Mouse (Mus musculus) yolk sac, embryonic 10.5 days (tissue): ENCODE measurements around the gene 4921530L21Rik.

Source experiments
- DNase-seq: peaks from one replicate; pipeline ENCODE4 v3.0.0-alpha.2; 2017; ENCODE audit warnings: low spot score

Gene 4921530L21Rik

GRCm38 (mm10) chr14:95880954-95881353 is at the start of gene 4921530L21Rik:
4921530L21Rik (plus strand) TSS chr14:95881254.
- no peak for DNase-seq

DNA sequence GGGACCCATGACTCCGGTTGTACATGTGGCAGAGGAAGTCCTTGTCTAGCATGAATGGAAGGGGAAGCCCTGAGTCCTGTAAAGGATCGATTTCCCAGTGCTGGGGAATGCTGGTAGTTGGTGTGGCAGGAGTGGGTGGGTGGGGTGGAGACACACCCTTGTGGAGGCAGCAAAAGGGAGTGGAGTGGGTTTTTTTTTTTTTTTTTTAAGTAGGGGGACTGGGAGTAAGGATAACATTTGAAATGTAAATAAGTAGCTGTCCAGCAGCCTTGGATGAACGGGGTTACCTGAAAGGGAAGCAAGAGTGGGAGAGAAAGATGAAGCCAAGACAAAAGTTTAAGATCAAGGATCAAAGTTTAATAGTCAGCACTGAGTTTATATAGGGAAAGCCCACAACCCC is 47.2 kb upstream of the 4921530L21Rik start:
- no peak for DNase-seq

DNA sequence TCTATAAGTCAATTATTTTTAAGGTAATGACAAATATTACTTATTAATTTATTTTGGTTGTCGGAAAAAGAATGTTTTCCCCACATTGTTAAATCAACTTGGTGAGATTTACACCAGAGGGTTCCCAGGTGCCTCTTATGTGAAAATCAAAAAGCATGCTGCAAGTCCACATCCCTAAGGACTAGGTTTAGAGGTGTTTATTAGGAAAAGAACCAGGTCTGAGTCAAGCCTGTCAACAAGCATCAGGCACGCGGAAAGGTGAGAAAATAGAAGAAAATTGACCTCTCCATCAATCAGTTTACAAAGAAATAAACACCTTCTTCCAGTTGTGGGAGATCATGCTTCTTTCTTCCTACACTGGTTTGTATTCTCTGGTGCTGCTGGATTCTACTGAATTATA is 18.1 kb upstream of the 4921530L21Rik start:
- DNase-seq = no peak

DNA sequence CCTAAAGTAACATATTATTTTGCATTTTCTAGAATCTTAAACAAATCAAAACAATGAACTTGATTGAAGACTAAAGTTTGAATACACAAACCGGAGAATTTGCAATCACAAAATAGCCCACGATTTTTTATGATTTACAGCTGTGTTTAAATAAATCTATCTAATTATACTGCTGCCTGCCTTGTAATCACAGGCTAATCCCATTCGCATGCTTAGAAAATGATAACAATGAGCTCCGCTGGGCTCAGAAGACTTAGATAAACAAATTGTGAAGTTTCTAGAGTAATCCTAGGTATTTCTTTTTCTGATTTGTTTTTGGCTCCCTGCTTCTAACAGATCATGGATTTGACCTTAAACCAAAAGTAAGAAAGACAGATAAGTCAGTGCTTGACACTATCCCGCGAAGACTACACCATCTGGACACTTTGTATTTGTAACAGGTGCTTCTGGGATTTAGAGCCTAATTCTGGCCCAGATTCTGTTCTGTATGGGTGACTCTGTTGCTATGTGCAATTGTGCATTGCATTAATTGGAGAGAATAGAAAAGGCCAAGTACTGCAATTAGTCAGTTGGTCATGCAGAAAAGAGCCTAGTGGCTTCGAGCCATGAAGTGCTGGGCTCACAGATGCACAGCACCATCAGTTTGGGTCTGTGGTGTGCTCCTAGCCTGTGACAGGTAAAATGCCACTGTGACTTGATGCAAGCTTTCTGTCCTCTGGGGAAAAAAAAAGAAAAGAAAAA is 15.2 kb upstream of the 4921530L21Rik start:
- DNase-seq = no peak

DNA sequence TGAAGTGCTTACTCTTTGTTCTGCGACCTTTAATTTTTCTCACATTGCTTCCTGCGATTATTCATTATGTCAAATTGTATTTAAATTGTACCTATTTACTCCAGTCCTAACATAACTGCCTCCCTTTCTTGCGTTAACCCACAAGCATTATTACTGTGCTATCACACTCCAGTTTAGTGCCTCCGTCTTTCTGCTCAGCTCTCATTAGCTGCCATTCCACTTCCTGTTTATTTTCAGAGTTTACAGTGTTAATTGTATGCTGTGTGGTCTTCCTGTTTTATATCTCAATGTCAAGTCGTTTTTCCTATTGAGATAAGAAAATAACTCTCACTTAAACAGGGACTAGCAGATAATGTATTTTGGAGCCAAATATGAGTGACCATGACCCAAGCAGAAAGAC is 9.0 kb upstream of the 4921530L21Rik start:
- no peak for DNase-seq

- no peak for DNase-seq
Observed at GRCm38 (mm10) chr14:95876785-95877510, 4.1 kb upstream of the 4921530L21Rik start.

- DNase-seq = no peak
Observed at GRCm38 (mm10) chr14:95877548-95877947, 3.5 kb upstream of the 4921530L21Rik start.

DNA sequence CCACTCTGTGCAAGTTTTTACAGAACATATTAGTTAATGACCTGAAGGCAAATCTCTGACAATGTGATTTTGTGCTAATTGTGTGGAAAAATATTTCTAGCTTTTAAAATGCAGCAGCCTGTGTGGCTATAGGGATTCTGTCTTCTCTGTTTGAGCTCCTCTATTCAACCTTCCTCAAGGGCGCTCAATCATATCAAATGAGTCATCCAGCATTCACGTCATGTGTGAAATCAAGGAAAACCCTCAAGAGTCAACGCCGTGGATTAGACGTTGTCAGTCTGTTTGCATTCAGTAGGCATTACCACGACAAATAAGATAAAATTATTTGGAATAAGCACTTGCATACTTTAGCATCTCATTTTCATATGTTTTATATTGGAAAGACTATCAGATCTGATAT is 18.4 kb downstream of the 4921530L21Rik start:
- no peak for DNase-seq

- DNase-seq = no peak
Observed at GRCm38 (mm10) chr14:95904591-95905095, 23.6 kb downstream of the 4921530L21Rik start.

- DNase-seq = no peak
Observed at GRCm38 (mm10) chr14:95913293-95913692, 32.2 kb downstream of the 4921530L21Rik start.

DNA sequence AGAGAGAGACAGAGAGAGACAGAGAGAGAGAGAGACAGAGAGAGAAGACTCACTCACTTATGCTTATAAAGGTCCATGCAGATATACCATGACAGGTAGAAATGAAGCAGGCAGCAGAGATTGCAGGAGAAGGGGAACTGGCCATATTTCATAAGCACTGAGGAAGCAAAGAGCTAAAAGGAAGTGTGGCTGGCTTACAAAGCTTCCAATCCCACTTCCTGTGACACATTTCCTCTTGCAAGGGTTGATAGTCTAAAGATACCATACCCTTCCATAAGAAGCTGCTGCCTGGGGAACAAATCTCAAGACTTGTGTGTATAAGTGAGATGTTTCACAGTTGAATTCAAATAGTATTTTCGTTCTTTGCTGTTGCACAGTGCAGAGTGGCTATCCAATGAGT is 45.7 kb downstream of the 4921530L21Rik start:
- DNase-seq = no peak

GRCm38 (mm10) chr14:95927810-95928785 is 47.0 kb downstream of the 4921530L21Rik start:
- no peak for DNase-seq
